Mouse (Mus musculus) cerebellum, adult 8-10 months (tissue): ENCODE results near the gene Gm10295.

Source experiments
- DNase-seq: peaks from one replicate; pipeline ENCODE4 v3.0.0; 2022

Gene Gm10295

DNA sequence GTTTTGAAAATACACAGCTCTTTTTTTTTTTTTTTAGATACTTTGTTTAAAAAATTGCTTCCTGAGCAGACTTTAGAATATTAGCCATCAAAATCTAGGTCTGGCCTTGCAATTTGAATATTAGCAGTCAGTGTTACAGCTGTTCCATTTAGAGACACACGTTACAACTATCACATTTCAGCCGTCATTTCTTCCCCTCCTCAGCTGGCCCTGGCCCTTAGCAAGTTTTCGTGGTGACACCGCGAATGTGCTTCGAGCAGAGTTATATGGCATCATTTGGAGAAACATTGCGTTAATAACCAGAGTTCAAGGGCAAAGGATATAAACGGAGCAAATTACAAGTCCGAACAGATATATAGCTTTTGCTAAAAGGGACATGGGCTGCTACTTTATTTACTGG lies 2.4 kb downstream of the Gm10295 start:
- DNase-seq, result no peak

DNA sequence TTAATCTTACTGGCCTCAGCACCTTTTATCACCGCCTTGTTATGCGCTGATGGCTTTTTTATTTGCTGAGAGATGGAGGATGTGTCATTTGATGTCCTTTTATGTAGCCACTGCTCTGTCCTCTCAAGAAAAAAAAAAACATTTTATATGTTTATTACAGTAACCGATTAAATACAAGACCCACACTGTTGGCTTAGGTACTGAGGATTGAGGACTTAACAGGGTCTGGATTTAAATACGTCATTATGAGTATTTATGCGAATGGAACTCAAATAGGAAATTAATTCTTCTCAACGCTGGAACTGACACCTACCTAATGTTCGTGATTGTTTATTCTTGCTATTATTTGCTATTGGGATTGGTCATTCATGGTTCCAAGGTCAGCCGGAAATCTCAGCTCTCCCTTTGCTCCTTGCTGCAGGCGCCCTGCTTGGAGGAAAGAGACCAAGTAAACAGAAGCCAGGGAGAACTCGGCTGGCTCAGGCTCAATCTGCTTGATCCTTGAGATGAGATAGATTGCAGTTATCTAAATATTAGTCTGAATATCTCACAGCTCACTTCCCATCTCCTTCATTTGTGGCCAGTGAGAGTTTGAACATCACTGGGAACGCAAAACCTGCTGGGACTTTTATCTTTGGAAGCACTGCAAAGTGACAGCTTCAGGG lies 26.2 kb downstream of the Gm10295 start:
- DNase-seq, result no peak

DNA sequence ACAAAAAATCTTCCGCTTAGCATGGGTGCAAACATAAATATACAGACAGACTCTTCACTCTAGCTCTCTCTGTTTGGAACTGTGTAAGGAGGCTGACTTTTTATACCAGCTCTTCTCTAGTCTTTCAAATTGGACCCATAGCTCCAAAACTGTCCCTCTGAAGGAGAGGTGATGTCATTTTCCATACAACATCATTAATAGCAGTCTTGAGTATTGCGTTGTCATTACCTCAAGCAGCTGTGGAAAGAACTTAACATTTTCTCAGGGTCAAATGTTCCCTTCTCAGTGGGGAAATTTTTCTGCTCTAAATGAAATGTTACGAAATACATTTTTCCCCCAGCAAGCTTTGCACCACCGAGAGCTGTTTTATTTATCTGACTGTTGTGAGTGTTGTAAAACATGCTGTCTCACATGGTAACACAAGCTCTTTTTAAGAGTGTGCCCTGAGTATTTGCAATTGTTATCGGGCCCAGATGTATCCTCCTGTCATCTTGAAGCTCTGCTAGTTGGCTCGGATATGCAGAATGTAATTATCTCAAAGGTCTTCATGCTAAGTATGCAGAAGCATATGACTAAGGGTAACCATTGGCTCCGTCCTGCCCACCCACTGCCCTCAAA lies 38.0 kb downstream of the Gm10295 start:
- no peak for DNase-seq

DNA sequence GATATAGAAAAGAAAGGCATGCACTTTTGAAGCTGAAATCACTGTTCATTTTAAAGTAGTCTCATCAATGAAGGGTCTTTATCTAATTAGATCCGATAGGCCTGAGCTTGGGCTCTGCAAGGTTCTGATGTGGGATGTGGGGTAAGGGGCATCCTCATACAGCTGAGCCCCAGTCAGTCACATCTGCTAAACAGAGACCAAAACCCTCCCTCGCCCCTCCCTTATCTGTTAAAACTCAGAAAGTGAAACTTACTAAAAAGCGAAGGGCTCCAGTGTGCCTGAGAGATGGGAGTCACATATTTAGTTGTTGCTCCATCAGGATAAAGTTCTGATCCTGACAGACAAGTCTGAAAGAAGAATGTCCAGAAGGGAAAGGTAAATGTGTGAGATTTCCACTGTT lies 38.9 kb downstream of the Gm10295 start:
- DNase-seq, result no peak

DNA sequence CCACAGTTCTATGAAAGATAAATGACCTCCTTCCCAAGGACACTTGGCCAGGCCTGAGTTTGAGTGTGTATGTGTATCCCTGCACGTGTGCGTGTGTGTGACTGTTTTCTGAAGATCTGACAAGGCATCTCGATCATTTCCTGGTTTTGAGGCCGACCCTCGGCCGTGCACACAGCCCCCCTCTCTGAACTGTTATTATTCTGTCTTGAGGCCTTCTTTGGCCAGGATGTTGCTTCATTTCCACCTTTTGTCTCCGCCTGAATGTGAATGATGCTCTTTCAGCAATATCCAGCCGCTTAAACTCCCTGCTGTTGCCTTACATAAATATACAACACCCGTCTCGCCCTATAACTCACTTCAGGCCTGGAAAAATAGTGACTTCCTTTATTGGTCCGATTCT lies 39.9 kb downstream of the Gm10295 start:
- DNase-seq, result no peak

DNA sequence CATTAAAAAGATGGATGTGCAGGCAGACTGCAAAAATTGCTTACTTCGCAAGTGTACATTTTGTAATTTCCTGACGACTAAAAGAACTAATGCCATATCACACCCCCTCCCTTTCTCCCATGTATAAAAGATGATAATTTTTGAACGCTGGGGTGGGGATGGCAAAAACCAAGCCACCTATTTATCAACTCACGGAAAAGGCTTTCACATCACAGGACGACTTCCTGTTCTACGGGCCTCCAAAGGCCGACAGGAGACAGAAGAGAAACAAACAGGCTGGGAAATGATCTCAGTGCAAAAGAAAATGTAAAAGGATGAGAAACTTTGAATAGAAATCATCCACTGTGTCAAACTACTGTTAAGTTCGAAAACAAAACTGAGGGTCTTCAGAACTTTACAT lies 43.2 kb downstream of the Gm10295 start:
- DNase-seq, result no peak

DNA sequence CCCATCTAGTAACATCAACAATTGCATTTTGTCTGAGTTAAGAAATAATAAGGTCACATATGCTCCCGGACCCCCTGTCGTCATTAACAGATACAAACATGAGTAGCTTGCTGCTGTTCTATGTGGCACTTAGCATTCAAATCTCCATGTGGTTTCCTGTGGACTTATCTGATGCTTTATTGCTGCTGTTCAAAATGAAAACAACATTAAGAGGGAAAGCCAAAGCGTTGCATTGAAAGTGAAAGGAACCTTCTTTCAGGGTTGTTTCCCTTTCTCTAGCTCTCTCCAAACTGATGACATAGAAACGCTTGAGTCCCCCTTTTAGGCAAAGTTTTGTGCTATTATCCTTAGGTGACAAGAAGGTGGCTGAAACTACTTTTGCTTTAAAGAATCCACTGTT lies 48.6 kb downstream of the Gm10295 start:
- no peak for DNase-seq
